Mouse (Mus musculus) hindbrain, embryonic 13.5 days (tissue): ENCODE measurements around the gene Nostrin. TPM values are rescaled to one million over a fixed set of nuclear protein-coding genes. Genes with fewer than 3 reads are reported as not detected.

Experiments
- polyA plus RNA-seq: library from polyadenylated mRNA; unstranded; fragments of >200 nt; fragmentation: Nextera tagmentation; extraction: Ambion mirVana; gene quantifications from 2 replicates; pipeline ENCODE4 v1.2.1, GENCODE M21; 2015

Nostrin gene
- polyA plus RNA-seq, 1 experiment from 2014 or later, result 0.71 TPM

Other genes with a start within 250 kb of the Nostrin start
- gene Spc25, start 70.4 kb downstream of the Nostrin start, polyA plus RNA-seq, result 44.9 and 50.3 TPM in 2 replicates
- 0.14 and 0.31 TPM in 2 replicates for gene G6pc2, start 75.3 kb downstream of the Nostrin start, polyA plus RNA-seq
- gene Abcb11, start 206.8 kb downstream of the Nostrin start, polyA plus RNA-seq, result 0.04 TPM in 1 of 2 replicates, not detected in the other
- gene Dhrs9, start 244.6 kb downstream of the Nostrin start, polyA plus RNA-seq, result not detected in 2 replicates